9 mouse cellular contexts compared by ENCODE assay signal in the genomic region with DNA sequence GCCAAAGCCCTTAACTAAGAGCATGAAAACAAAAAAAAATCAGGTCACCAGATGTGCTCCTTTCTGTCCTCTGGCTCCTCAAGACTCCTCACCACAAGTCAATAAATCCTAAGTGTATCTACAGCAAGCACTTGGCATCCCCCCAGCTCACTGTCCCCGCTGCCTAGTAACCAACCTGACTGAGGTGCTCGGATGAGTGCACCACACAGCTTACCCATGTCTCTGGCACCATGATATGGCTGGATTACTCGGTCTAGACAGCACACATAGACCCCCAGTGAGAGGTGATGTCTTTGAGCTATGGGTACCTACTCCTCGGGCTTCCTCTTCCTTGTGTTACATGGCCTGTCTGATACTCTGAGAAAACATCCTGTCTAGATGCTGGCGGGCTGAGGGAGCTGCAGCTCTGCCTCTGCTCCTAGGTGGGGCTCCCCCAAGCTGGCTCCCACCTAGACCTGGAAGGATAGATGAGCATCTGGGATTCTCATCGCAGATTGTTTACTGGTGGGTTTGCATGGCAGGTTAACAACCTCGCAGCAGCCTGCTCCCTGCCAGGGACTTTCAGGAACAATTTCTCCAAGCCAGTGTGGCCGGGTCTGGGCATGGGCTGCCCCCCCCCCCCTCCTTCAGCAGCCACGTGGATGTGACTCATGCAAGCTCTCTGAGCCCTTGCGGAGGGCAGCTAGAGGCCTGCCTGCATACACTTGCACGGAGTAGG. TPM values are rescaled to one million over a fixed set of nuclear protein-coding genes. Genes with fewer than 3 reads are reported as not detected.
DNase-seq lines count a peak whose midpoint lies in the region; ATAC-seq lines count a peak whose summit lies in the region.
"Had no signal": no experiment of that assay in that cellular context is flagged by ENCODE, and none has a peak within 500 bp of the region (broad histone marks: within the 10 kb centered on the region; RNA-seq: fewer than 3 reads in every experiment).

No protein-coding gene starts in this region.

- H3K9ac ChIP-seq in heart, embryonic 11.5 days (ENCODE audit: low read depth, low read length): no peak overlapping the region
- H3K9ac ChIP-seq in heart, embryonic 15.5 days: no peak overlapping the region
- no peak overlapping the region for H3K9ac ChIP-seq in neural tube, embryonic 15.5 days (replicated peaks)

- 0 out of 2 replicates have a peak, but pooled peaks cover 4% of the 10 kb centered on the region for H3K4me1 ChIP-seq in heart, embryonic 11.5 days (ENCODE audit: control insufficient read depth, insufficient read depth, low read length)
- H3K4me1 ChIP-seq in heart, embryonic 15.5 days (replicated peaks): peaks cover 18% of the 10 kb centered on the region
- peaks cover 13% of the 10 kb centered on the region; the same call in 1 of the 2 replicates for H3K4me1 ChIP-seq in neural tube, embryonic 15.5 days
- H3K4me1 ChIP-seq in forebrain, embryonic 10.5 days: peaks cover 4% of the 10 kb centered on the region; the same call in 1 of the 2 replicates

- WGBS in heart, embryonic 11.5 days (ENCODE audit: insufficient replicate concordance): 45% methylated on average over 11 of the region's 11 CpGs
- 38% methylated on average over 11 of the region's 11 CpGs for WGBS in heart, embryonic 15.5 days
- WGBS in neural tube, embryonic 15.5 days: 61% methylated on average over 11 of the region's 11 CpGs
- WGBS in forebrain, embryonic 10.5 days: 76% methylated on average over 11 of the region's 11 CpGs

- no peak overlapping the region for H3K4me2 ChIP-seq in heart, embryonic 11.5 days
- H3K4me2 ChIP-seq in heart, embryonic 15.5 days: no peak overlapping the region
- no peak overlapping the region for H3K4me2 ChIP-seq in neural tube, embryonic 15.5 days

- peak; percentile 63 to 66 for DNase-seq in heart, adult 18-20 months
- peak; percentile 95 for DNase-seq in 3T3-L1 (ENCODE audit: low read depth, low spot score)
- DNase-seq in cerebellum, adult 8-10 months: peak; percentile 49
- DNase-seq in frontal cortex, postnatal 36 days (ENCODE audit: low spot score in 2 of 2): no peak
- DNase-seq in forebrain, embryonic 10.5 days (ENCODE audit: extremely low spot score, low spot score): no peak

- no peaks in the 10 kb centered on the region for H3K9me3 ChIP-seq in heart, embryonic 11.5 days (replicated peaks; ENCODE audit: control insufficient read depth, low read length)
- no peaks in the 10 kb centered on the region for H3K9me3 ChIP-seq in heart, embryonic 15.5 days (replicated peaks)
- H3K9me3 ChIP-seq in neural tube, embryonic 15.5 days (replicated peaks): no peaks in the 10 kb centered on the region
- no peaks in the 10 kb centered on the region for H3K9me3 ChIP-seq in forebrain, embryonic 10.5 days
- H3K9me3 ChIP-seq: megakaryocyte, embryonic 14.5 days had no signal

- ATAC-seq in heart, embryonic 11.5 days (replicated peaks; ENCODE audit: insufficient number of reproducible peaks, low FRiP score, low TSS enrichment): no peak
- peak; percentile 58; the same call in 1 of the 2 replicates for ATAC-seq in heart, embryonic 15.5 days (replicated peaks; ENCODE audit: insufficient number of reproducible peaks, insufficient read depth, low FRiP score, low read depth)
- ATAC-seq in neural tube, embryonic 15.5 days (ENCODE audit: low FRiP score): no peak

- no peaks in the 10 kb centered on the region for H3K36me3 ChIP-seq in heart, embryonic 11.5 days (ENCODE audit: control insufficient read depth, insufficient read depth, low read length)
- no peaks in the 10 kb centered on the region for H3K36me3 ChIP-seq in heart, embryonic 15.5 days
- H3K36me3 ChIP-seq in neural tube, embryonic 15.5 days: no peaks in the 10 kb centered on the region
- no peaks in the 10 kb centered on the region for H3K36me3 ChIP-seq in forebrain, embryonic 10.5 days (replicated peaks)

- H3K27ac ChIP-seq in heart, embryonic 11.5 days (ENCODE audit: low read depth, low read length): no peak overlapping the region
- H3K27ac ChIP-seq in heart, embryonic 15.5 days: no peak overlapping the region
- H3K27ac ChIP-seq in neural tube, embryonic 15.5 days (replicated peaks): peak overlapping the region; percentile 37; the same call in 1 of the 2 replicates
- no peak overlapping the region for H3K27ac ChIP-seq in forebrain, embryonic 10.5 days

- no peaks in the 10 kb centered on the region for H3K27me3 ChIP-seq in heart, embryonic 11.5 days (ENCODE audit: control insufficient read depth, insufficient read depth, low read length)
- no peaks in the 10 kb centered on the region for H3K27me3 ChIP-seq in heart, embryonic 15.5 days
- no peaks in the 10 kb centered on the region for H3K27me3 ChIP-seq in neural tube, embryonic 15.5 days (replicated peaks)
- H3K27me3 ChIP-seq in forebrain, embryonic 10.5 days (ENCODE audit: poor library complexity, severe bottlenecking): no peaks in the 10 kb centered on the region

- H3K4me3 ChIP-seq in heart, embryonic 11.5 days (ENCODE audit: low read depth, low read length): no peak overlapping the region
- no peak overlapping the region for H3K4me3 ChIP-seq in heart, embryonic 15.5 days
- H3K4me3 ChIP-seq in neural tube, embryonic 15.5 days (replicated peaks): no peak overlapping the region
- H3K4me3 ChIP-seq in forebrain, embryonic 10.5 days: no peak overlapping the region
- H3K4me3 ChIP-seq: megakaryocyte, embryonic 14.5 days had no signal

RNA-seq across cellular contexts. Expression of a gene that starts 57.2 kb away (rescaled TPM):
- total RNA-seq in heart, adult 18-20 months (2021): 10 to 100 TPM; 23.4 to 28.7 TPM
- 0.55 and 1.1 TPM in 2 replicates for polyA plus RNA-seq in heart, embryonic 11.5 days (2014; fragmentation: Nextera tagmentation; extraction: Ambion mirVana)
- polyA plus RNA-seq in heart, embryonic 15.5 days (2015; fragmentation: Nextera tagmentation; extraction: Ambion mirVana): 4.0 and 5.8 TPM in 2 replicates
- 10.6 and 11.4 TPM in 2 replicates for polyA plus RNA-seq in neural tube, embryonic 15.5 days (2015; fragmentation: Nextera tagmentation; extraction: Ambion mirVana)
- polyA plus RNA-seq in forebrain, embryonic 10.5 days (2016; fragmentation: Nextera tagmentation; extraction: Ambion mirVana): 0.36 and 0.90 TPM in 2 replicates

RNA-seq across cellular contexts. Expression of a gene that starts 58.6 kb away (rescaled TPM):
- 1 to 10 TPM; 6.2 to 9.3 TPM for total RNA-seq in heart, adult 18-20 months (2021)
- 10.6 and 13.4 TPM in 2 replicates for polyA plus RNA-seq in heart, embryonic 11.5 days (2014; fragmentation: Nextera tagmentation; extraction: Ambion mirVana)
- 23.3 and 32.3 TPM in 2 replicates for polyA plus RNA-seq in heart, embryonic 15.5 days (2015; fragmentation: Nextera tagmentation; extraction: Ambion mirVana)
- polyA plus RNA-seq in neural tube, embryonic 15.5 days (2015; fragmentation: Nextera tagmentation; extraction: Ambion mirVana): 14.5 and 14.6 TPM in 2 replicates
- 1.3 TPM in 2 replicates for polyA plus RNA-seq in forebrain, embryonic 10.5 days (2016; fragmentation: Nextera tagmentation; extraction: Ambion mirVana)

Comparison
In these comparisons a context has a peak if more than half of its experiments do, and no peak if none do; other contexts are left out.
1. DNase-seq: peak in heart, adult 18-20 months (2 of 2), 3T3-L1 (single experiment) and cerebellum, adult 8-10 months (single experiment); none in frontal cortex, postnatal 36 days (0 of 2) and forebrain, embryonic 10.5 days (single experiment).